10 mouse cellular contexts compared by ENCODE assay signal in the genomic region with DNA sequence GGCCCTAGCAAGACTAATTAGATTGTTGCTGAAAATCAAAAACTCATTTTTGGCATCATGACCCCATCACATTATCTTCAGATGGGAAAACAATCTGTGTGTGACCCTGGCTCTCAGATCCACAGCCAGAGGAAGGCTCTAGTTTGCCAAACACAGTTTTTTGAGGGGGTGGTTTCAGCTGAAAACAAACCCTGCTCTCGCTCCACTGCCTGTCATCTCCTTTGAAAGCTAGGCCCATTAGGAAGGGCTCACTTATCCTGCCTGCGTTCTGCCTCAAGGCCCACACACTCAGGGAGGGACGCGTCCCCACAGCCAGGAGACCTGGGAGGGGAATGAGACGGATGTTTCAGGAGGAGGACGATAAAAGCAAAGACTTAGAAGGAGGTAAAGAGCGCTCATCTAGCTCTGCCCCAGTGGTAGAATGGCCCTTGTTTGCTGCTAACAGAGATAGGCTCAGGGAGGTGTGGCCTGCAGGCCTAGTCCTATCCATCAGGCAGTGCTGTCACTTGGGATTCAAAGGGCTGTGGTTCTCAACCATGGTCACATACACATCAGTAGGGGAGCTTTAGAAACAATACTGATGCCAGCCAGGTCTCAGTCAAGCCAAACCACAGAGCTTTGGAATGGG.
DNase-seq lines count a peak whose midpoint lies in the region; ATAC-seq and TF ChIP-seq lines count a peak whose summit lies in the region.
"Had no signal": no experiment of that assay in that cellular context is flagged by ENCODE, and none has a peak within 500 bp of the region (broad histone marks: within the 10 kb centered on the region; RNA-seq: fewer than 3 reads in every experiment).

No protein-coding gene starts in this region.

- H3K9me3 ChIP-seq in liver, embryonic 11.5 days (ENCODE audit: control insufficient read depth, low read length) = no peaks in the 10 kb centered on the region
- H3K9me3 ChIP-seq in liver, postnatal 0 days (ENCODE audit: low read length) = no peaks in the 10 kb centered on the region
- H3K9me3 ChIP-seq in embryonic facial prominence, embryonic 13.5 days = no peaks in the 10 kb centered on the region
- no peaks in the 10 kb centered on the region for H3K9me3 ChIP-seq in midbrain, embryonic 16.5 days (replicated peaks; ENCODE audit: control insufficient read depth, low read length, poor library complexity, severe bottlenecking)

- peaks cover 4% of the 10 kb centered on the region; the same call in 1 of the 2 replicates for H3K36me3 ChIP-seq in heart, adult 2 months (ENCODE audit: control insufficient read depth, insufficient read depth, low read length)
- H3K36me3 ChIP-seq in liver, embryonic 11.5 days (ENCODE audit: control insufficient read depth, insufficient read depth, low read length) = 0 out of 2 replicates have a peak, but pooled peaks cover 2% of the 10 kb centered on the region
- no peaks in the 10 kb centered on the region for H3K36me3 ChIP-seq in liver, postnatal 0 days (replicated peaks; ENCODE audit: insufficient read depth, low read length)
- H3K36me3 ChIP-seq in embryonic facial prominence, embryonic 13.5 days = peaks cover 51% of the 10 kb centered on the region
- H3K36me3 ChIP-seq in midbrain, embryonic 16.5 days (ENCODE audit: control insufficient read depth, insufficient read depth, low read length) = no peaks in the 10 kb centered on the region

- no peak; the same call in 1 of the 2 replicates for ATAC-seq in liver, embryonic 11.5 days (replicated peaks; ENCODE audit: low FRiP score)
- no peak for ATAC-seq in liver, postnatal 0 days
- no peak for ATAC-seq in embryonic facial prominence, embryonic 13.5 days (ENCODE audit: insufficient number of reproducible peaks, insufficient read depth, low FRiP score, low TSS enrichment, low read depth)
- no peak for ATAC-seq in midbrain, embryonic 16.5 days

- 0 out of 2 replicates have a peak overlapping the region, but pooled peaks have one; percentile 6 for H3K27ac ChIP-seq in heart, adult 2 months
- H3K27ac ChIP-seq in liver, embryonic 11.5 days (ENCODE audit: low read depth, low read length) = peak overlapping the region; percentile 3; the same call in 1 of the 2 replicates
- no peak overlapping the region for H3K27ac ChIP-seq in liver, postnatal 0 days (ENCODE audit: low read depth)
- peak overlapping the region; percentile 48 for H3K27ac ChIP-seq in embryonic facial prominence, embryonic 13.5 days
- H3K27ac ChIP-seq in midbrain, embryonic 16.5 days (ENCODE audit: low read length) = 0 out of 2 replicates have a peak overlapping the region, but pooled peaks have one; percentile 28

- TF ChIP-seq POLR2A in heart, adult 2 months (IDR thresholded peaks at IDR 0.05; ENCODE audit: insufficient read depth, low read depth, low read length) = no peak

- H3K4me2 ChIP-seq in liver, embryonic 11.5 days = no peak overlapping the region
- no peak overlapping the region for H3K4me2 ChIP-seq in liver, postnatal 0 days (ENCODE audit: low read depth, low read length)
- no peak overlapping the region for H3K4me2 ChIP-seq in embryonic facial prominence, embryonic 13.5 days
- no peak overlapping the region for H3K4me2 ChIP-seq in midbrain, embryonic 16.5 days (ENCODE audit: low read length)

- peaks cover 4% of the 10 kb centered on the region; the same call in 1 of the 2 replicates for H3K4me1 ChIP-seq in heart, adult 2 months (ENCODE audit: control insufficient read depth, insufficient read depth, low read length)
- peaks cover 3% of the 10 kb centered on the region for H3K4me1 ChIP-seq in liver, embryonic 11.5 days (replicated peaks; ENCODE audit: control insufficient read depth, insufficient read depth, low read length)
- H3K4me1 ChIP-seq in liver, postnatal 0 days (ENCODE audit: insufficient read depth) = no peaks in the 10 kb centered on the region
- peaks cover 20% of the 10 kb centered on the region for H3K4me1 ChIP-seq in embryonic facial prominence, embryonic 13.5 days
- H3K4me1 ChIP-seq in midbrain, embryonic 16.5 days (ENCODE audit: control insufficient read depth, insufficient read depth, low read length) = peaks cover 5% of the 10 kb centered on the region; the same call in 1 of the 2 replicates

- no peak overlapping the region for H3K9ac ChIP-seq in heart, adult 2 months (ENCODE audit: low read depth, low read length)
- no peak overlapping the region for H3K9ac ChIP-seq in liver, embryonic 11.5 days (ENCODE audit: low read depth, low read length)
- H3K9ac ChIP-seq in liver, postnatal 0 days (replicated peaks) = no peak overlapping the region
- no peak overlapping the region for H3K9ac ChIP-seq in embryonic facial prominence, embryonic 13.5 days
- no peak overlapping the region for H3K9ac ChIP-seq in midbrain, embryonic 16.5 days (ENCODE audit: low read depth, low read length)

- H3K27me3 ChIP-seq in heart, adult 2 months (ENCODE audit: control insufficient read depth, insufficient read depth, low read length) = no peaks in the 10 kb centered on the region
- H3K27me3 ChIP-seq in liver, embryonic 11.5 days (replicated peaks; ENCODE audit: control insufficient read depth, insufficient read depth, low read length) = no peaks in the 10 kb centered on the region
- no peaks in the 10 kb centered on the region for H3K27me3 ChIP-seq in liver, postnatal 0 days (ENCODE audit: insufficient read depth, low read length)
- H3K27me3 ChIP-seq in embryonic facial prominence, embryonic 13.5 days = no peaks in the 10 kb centered on the region
- no peaks in the 10 kb centered on the region for H3K27me3 ChIP-seq in midbrain, embryonic 16.5 days (ENCODE audit: control insufficient read depth, insufficient read depth, low read depth, low read length)

- intact Hi-C loops in heart, adult 2 months (cut with DNase I) = no loop called here
- intact Hi-C loops in heart, postnatal 36 days (cut with DNase I) = no loop called here
- intact Hi-C loops in left cerebral cortex, postnatal 4 days (cut with DNase I) = no loop called here

- 69% methylated on average over 7 of the region's 7 CpGs for WGBS in heart, adult 2 months
- WGBS in liver, embryonic 11.5 days = 75% methylated on average over 7 of the region's 7 CpGs
- 69% methylated on average over 7 of the region's 7 CpGs for WGBS in liver, postnatal 0 days (ENCODE audit: insufficient replicate concordance)
- WGBS in embryonic facial prominence, embryonic 13.5 days = 48% methylated on average over 7 of the region's 7 CpGs
- WGBS in midbrain, embryonic 16.5 days = 53% methylated on average over 7 of the region's 7 CpGs

- no peaks in the 10 kb centered on the region for H3K79me2 ChIP-seq in heart, adult 2 months (replicated peaks; ENCODE audit: control insufficient read depth, insufficient read depth, low read length)

- no peak for DNase-seq in heart, adult 2 months
- DNase-seq in heart, postnatal 36 days = no peak
- DNase-seq in liver, embryonic 11.5 days (ENCODE audit: low spot score) = no peak
- no peak for DNase-seq in liver, postnatal 0 days
- no peak for DNase-seq in left cerebral cortex, postnatal 4 days
- DNase-seq in right cerebral cortex, postnatal 10 days (ENCODE audit: low spot score in 2 of 2) = no peak
- DNase-seq: gastrocnemius, postnatal 14 days; lung, postnatal 36 days had no signal

- no peak overlapping the region for H3K4me3 ChIP-seq in heart, adult 2 months
- no peak overlapping the region for H3K4me3 ChIP-seq in liver, embryonic 11.5 days (ENCODE audit: low read depth, low read length)
- no peak overlapping the region for H3K4me3 ChIP-seq in liver, postnatal 0 days (ENCODE audit: low read depth, low read length)
- no peak overlapping the region for H3K4me3 ChIP-seq in embryonic facial prominence, embryonic 13.5 days
- H3K4me3 ChIP-seq in midbrain, embryonic 16.5 days (ENCODE audit: low read depth, low read length) = no peak overlapping the region

- TF ChIP-seq EP300 in heart, adult 2 months (IDR thresholded peaks at IDR 0.05; ENCODE audit: insufficient read depth, low read depth, low read length) = no peak
- no peak for TF ChIP-seq EP300 in liver, postnatal 0 days (IDR thresholded peaks at IDR 0.05; ENCODE audit: low read depth)

- no peak for TF ChIP-seq CTCF in heart, adult 2 months (IDR thresholded peaks at IDR 0.05)
- TF ChIP-seq CTCF in liver, postnatal 0 days (IDR thresholded peaks at IDR 0.05; ENCODE audit: low read depth) = no peak
